Mouse (Mus musculus): Measurements from ENCODE around the gene Tex33.

Tex33 gene

GRCm38 (mm10) chr15:78395478-78395962, at the start of gene Tex33:
TSS of gene Tex33 (minus strand) at chr15:78395912.
- DNase-seq (ENCODE audit: low spot score) = no peak

GRCm38 (mm10) chr15:78443857-78444256, 48.1 kb upstream of the Tex33 start:
- no peak for DNase-seq (ENCODE audit: low spot score)

- no peak for DNase-seq (ENCODE audit: low spot score)
Measured at GRCm38 (mm10) chr15:78442231-78442630, 46.5 kb upstream of the Tex33 start.

- DNase-seq (ENCODE audit: low spot score) = no peak
Measured at GRCm38 (mm10) chr15:78438973-78439372, 43.3 kb upstream of the Tex33 start.

GRCm38 (mm10) chr15:78438505-78438904, 42.8 kb upstream of the Tex33 start:
- no peak for DNase-seq (ENCODE audit: low spot score)

- no peak for DNase-seq (ENCODE audit: low spot score)
Measured at GRCm38 (mm10) chr15:78438018-78438394, 42.3 kb upstream of the Tex33 start.

GRCm38 (mm10) chr15:78437237-78438017, 41.7 kb upstream of the Tex33 start:
- no peak for DNase-seq (ENCODE audit: low spot score)

- DNase-seq (ENCODE audit: low spot score) = peak; percentile 93
Measured at GRCm38 (mm10) chr15:78436380-78437192, 40.9 kb upstream of the Tex33 start.

GRCm38 (mm10) chr15:78435681-78436080, 40.0 kb upstream of the Tex33 start:
- DNase-seq (ENCODE audit: low spot score) = no peak

- DNase-seq (ENCODE audit: low spot score) = no peak
Measured at GRCm38 (mm10) chr15:78434896-78435520, 39.3 kb upstream of the Tex33 start.

- DNase-seq (ENCODE audit: low spot score) = no peak
Measured at GRCm38 (mm10) chr15:78431541-78432121, 35.9 kb upstream of the Tex33 start.

GRCm38 (mm10) chr15:78430874-78431273, 35.2 kb upstream of the Tex33 start:
- DNase-seq (ENCODE audit: low spot score) = no peak

GRCm38 (mm10) chr15:78429871-78430622, 34.3 kb upstream of the Tex33 start:
- DNase-seq (ENCODE audit: low spot score) = no peak

GRCm38 (mm10) chr15:78429139-78429459, 33.4 kb upstream of the Tex33 start:
- DNase-seq (ENCODE audit: low spot score) = no peak

- DNase-seq (ENCODE audit: low spot score) = peak; percentile 75
Measured at GRCm38 (mm10) chr15:78428391-78429138, 32.9 kb upstream of the Tex33 start, which contains the start of gene Kctd17. TSS of gene Kctd17 (plus strand) at chr15:78428564.

GRCm38 (mm10) chr15:78425230-78425629, 29.5 kb upstream of the Tex33 start:
- DNase-seq (ENCODE audit: low spot score) = no peak

- no peak for DNase-seq (ENCODE audit: low spot score)
Measured at GRCm38 (mm10) chr15:78424507-78424906, 28.8 kb upstream of the Tex33 start.

- no peak for DNase-seq (ENCODE audit: low spot score)
Measured at GRCm38 (mm10) chr15:78422046-78422956, 26.6 kb upstream of the Tex33 start.

- no peak for DNase-seq (ENCODE audit: low spot score)
Measured at GRCm38 (mm10) chr15:78420395-78420794, 24.7 kb upstream of the Tex33 start.

GRCm38 (mm10) chr15:78416937-78417336, 21.2 kb upstream of the Tex33 start:
- no peak for DNase-seq (ENCODE audit: low spot score)
